Mouse (Mus musculus) urinary bladder, adult 18-20 months (tissue): ENCODE measurements around the gene Omp.

Experiments used
- DNase-seq, 2 experiments: peaks; one replicate each; pipeline ENCODE4 v3.0.0; 2022; ENCODE audit warnings: low spot score in 2 of 2, mixed read lengths in 2 of 2

Omp gene

DNA sequence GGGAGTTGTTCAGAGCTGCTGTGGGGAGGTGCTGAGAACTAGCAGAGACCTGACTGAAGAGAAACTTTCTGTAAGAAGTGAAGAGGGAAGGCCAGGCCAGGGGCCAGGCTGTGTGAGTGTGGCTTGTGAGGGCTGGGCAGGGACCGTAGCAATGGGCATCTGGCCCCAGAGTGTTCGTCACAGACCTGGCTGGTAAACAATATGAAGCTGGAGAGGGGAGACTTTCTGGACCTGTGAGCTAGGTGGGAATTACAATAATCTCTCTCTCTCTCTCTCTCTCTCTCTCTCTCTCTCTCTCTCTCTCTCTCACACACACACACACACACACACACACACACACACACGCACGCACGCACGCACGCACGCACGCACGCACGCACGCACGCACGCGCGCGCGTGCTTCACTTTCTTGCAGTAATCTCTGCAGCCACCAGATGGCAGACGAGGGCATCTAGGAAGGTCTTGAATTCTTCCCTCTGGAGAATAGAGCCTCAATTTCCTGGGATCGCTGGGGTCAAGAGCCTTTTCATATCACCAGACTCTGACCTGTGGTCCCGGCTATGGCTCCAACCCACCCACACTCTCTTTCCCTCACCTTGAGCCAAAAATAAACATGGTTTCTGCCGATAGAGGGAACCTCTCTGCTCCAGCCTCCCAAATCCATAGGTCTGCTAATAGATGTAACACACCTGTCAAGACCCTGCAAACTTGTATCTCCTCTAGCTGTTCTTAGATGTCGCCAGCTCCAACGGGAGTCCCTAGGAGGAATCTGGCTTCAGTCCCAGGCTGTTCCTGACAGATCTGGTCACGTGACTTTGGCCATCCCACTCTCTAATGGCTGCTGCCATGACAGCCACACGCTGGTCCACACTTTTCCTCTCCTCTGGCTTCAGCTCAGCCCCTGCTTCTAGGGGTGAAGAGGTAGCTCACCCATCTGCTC, 42.0 kb downstream of the Omp start:
- DNase-seq = peak; percentile 56 to 71

GRCm38 (mm10) chr7:98102488-98102887, 42.8 kb downstream of the Omp start:
- DNase-seq = no peak

- DNase-seq = no peak
Observed at GRCm38 (mm10) chr7:98097557-98097956, 47.7 kb downstream of the Omp start.

DNA sequence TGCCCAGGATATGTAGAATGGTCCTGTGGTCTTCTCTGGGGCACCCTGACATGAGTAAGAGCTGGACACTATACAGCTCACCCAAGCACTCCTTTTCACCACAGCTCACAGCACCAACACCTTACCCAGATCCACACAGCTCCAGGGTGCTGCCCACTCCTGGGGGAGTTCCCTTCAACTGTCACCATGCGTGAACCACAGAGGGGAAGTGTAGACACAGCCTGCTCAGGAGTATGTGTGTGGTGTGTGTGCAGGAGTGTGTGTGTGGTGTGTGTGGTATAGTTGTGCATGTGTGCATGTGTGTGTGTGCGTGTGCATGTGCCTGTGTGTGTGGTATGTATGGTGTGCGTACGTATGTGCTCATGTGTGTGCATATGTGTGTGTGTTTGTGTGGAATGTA, 49.5 kb downstream of the Omp start:
- no peak for DNase-seq
